ENCODE assay signal across 9 mouse cellular contexts in the genomic region with DNA sequence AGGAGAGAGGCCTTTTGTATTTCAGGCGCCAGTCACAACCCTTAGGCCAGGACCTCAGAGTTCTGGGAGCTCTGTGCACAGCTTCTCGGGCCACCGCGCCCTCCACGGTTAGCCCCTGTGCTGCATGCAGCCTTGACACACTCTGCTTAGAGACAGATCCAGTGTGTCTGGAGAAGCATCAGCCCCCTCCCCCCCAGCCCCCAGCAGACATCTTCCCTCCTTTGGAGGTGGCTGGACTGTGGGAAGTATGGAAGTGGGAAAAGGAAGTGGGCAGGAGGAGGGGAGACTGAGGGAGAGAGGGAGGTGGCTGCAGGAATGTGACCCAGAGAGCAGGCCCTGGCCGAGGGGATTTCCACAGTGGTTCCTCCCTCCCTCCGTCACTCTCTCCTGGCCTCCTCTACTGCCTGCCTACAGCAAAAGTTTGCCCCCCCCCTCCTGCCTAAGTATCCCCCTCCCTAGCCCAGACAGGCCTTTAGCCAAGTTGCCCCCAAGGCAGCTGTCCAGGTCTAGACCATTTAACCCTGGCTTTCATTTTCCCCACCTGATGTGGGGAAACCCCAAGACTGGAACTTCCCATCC. TPM values are rescaled to one million over a fixed set of nuclear protein-coding genes. Genes with fewer than 3 reads are reported as not detected.
DNase-seq lines count a peak whose midpoint lies in the region; ATAC-seq and TF ChIP-seq lines count a peak whose summit lies in the region.
"Had no signal": no experiment of that assay in that cellular context is flagged by ENCODE, and none has a peak within 500 bp of the region (broad histone marks: within the 10 kb centered on the region; RNA-seq: fewer than 3 reads in every experiment).

No protein-coding gene starts in this region.

- no peaks in the 10 kb centered on the region for H3K9me3 ChIP-seq in kidney, postnatal 0 days (replicated peaks; ENCODE audit: low read length)
- no peaks in the 10 kb centered on the region for H3K9me3 ChIP-seq in kidney, embryonic 14.5 days (ENCODE audit: control insufficient read depth, low read length)
- no peaks in the 10 kb centered on the region for H3K9me3 ChIP-seq in heart, postnatal 0 days (replicated peaks; ENCODE audit: control insufficient read depth, low read length)

- 0 out of 2 replicates have a peak, but pooled peaks cover 3% of the 10 kb centered on the region for H3K36me3 ChIP-seq in kidney, postnatal 0 days (ENCODE audit: insufficient read depth, low read length)
- H3K36me3 ChIP-seq in kidney, embryonic 14.5 days (ENCODE audit: control insufficient read depth, insufficient read depth, low read length), result no peaks in the 10 kb centered on the region
- H3K36me3 ChIP-seq in heart, postnatal 0 days (replicated peaks; ENCODE audit: control insufficient read depth, insufficient read depth, low read length), result no peaks in the 10 kb centered on the region
- no peaks in the 10 kb centered on the region for H3K36me3 ChIP-seq in small intestine, adult 2 months (ENCODE audit: control insufficient read depth, insufficient read depth, low read length)

- H3K9ac ChIP-seq in kidney, postnatal 0 days (ENCODE audit: low read depth, low read length), result no peak overlapping the region
- no peak overlapping the region for H3K9ac ChIP-seq in kidney, embryonic 14.5 days (ENCODE audit: low read depth, low read length)
- no peak overlapping the region for H3K9ac ChIP-seq in heart, postnatal 0 days (replicated peaks; ENCODE audit: low read depth, low read length)

- TF ChIP-seq POLR2A in bone marrow, adult 2 months (IDR thresholded peaks at IDR 0.05; ENCODE audit: borderline replicate concordance, control insufficient read depth, low read depth, low read length), result no peak
- no peak for TF ChIP-seq POLR2A in small intestine, adult 2 months (IDR thresholded peaks at IDR 0.05; ENCODE audit: low read depth, low read length)

- WGBS in kidney, postnatal 0 days, result 58% methylated on average over 6 of the region's 7 CpGs
- WGBS in kidney, embryonic 14.5 days, result 69% methylated on average over 6 of the region's 7 CpGs
- 5% methylated on average over 7 of the region's 7 CpGs for WGBS in bone marrow, adult 2 months
- 58% methylated on average over 7 of the region's 7 CpGs for WGBS in heart, postnatal 0 days
- WGBS in small intestine, adult 2 months, result 86% methylated on average over 7 of the region's 7 CpGs

- TF ChIP-seq CTCF in kidney, postnatal 0 days (IDR thresholded peaks at IDR 0.05; ENCODE audit: low read depth), result no peak
- no peak for TF ChIP-seq CTCF in bone marrow, adult 2 months (IDR thresholded peaks at IDR 0.05; ENCODE audit: control insufficient read depth, insufficient read depth, low read length)
- no peak for TF ChIP-seq CTCF in heart, postnatal 0 days (IDR thresholded peaks at IDR 0.05; ENCODE audit: low read depth)
- no peak for TF ChIP-seq CTCF in small intestine, adult 2 months (IDR thresholded peaks at IDR 0.05; ENCODE audit: extremely low read depth, insufficient read length, insufficient replicate concordance, low read depth, low read length)

- no peak for ATAC-seq in kidney, postnatal 0 days (replicated peaks; ENCODE audit: low FRiP score, low read depth)
- ATAC-seq in kidney, embryonic 14.5 days (ENCODE audit: low FRiP score, low TSS enrichment), result no peak
- ATAC-seq in heart, postnatal 0 days (ENCODE audit: insufficient read depth, low read depth), result no peak

- H3K4me2 ChIP-seq in kidney, postnatal 0 days (ENCODE audit: low read length), result 0 out of 2 replicates have a peak overlapping the region, but pooled peaks have one; percentile 92
- H3K4me2 ChIP-seq in kidney, embryonic 14.5 days (replicated peaks; ENCODE audit: low read depth, low read length), result no peak overlapping the region
- peak overlapping the region; percentile 93 for H3K4me2 ChIP-seq in heart, postnatal 0 days (ENCODE audit: low read depth, low read length)

- TF ChIP-seq EP300 in heart, postnatal 0 days (IDR thresholded peaks at IDR 0.05; ENCODE audit: low read depth), result no peak

- peaks cover 4% of the 10 kb centered on the region; the same call in 1 of the 2 replicates for H3K4me1 ChIP-seq in kidney, postnatal 0 days (replicated peaks; ENCODE audit: insufficient read depth, low read length)
- H3K4me1 ChIP-seq in kidney, embryonic 14.5 days (ENCODE audit: control insufficient read depth, insufficient read depth, low read length), result peaks cover 8% of the 10 kb centered on the region; the same call in 1 of the 2 replicates
- H3K4me1 ChIP-seq in bone marrow, adult 2 months (ENCODE audit: control insufficient read depth, insufficient read depth, low read length), result no peaks in the 10 kb centered on the region; the same call in 1 of the 2 replicates
- peaks cover 5% of the 10 kb centered on the region; the same call in 1 of the 2 replicates for H3K4me1 ChIP-seq in heart, postnatal 0 days (ENCODE audit: control insufficient read depth, insufficient read depth)
- H3K4me1 ChIP-seq in small intestine, adult 2 months (ENCODE audit: control insufficient read depth, insufficient read depth, insufficient read length, low read length), result peaks cover 7% of the 10 kb centered on the region

- no peak overlapping the region for H3K27ac ChIP-seq in kidney, postnatal 0 days
- no peak overlapping the region for H3K27ac ChIP-seq in kidney, embryonic 14.5 days (ENCODE audit: low read depth, low read length)
- peak overlapping the region; percentile 66 for H3K27ac ChIP-seq in bone marrow, adult 2 months (ENCODE audit: control insufficient read depth, insufficient read depth, low read depth, low read length, poor library complexity)
- no peak overlapping the region for H3K27ac ChIP-seq in heart, postnatal 0 days (ENCODE audit: low read depth)
- peak overlapping the region; percentile 61 for H3K27ac ChIP-seq in small intestine, adult 2 months (ENCODE audit: insufficient read depth, low read depth, low read length)

- no peak for DNase-seq in kidney, postnatal 0 days (ENCODE audit: low spot score)
- no peak for DNase-seq in heart, postnatal 0 days (ENCODE audit: low spot score)
- no peak for DNase-seq in layer of hippocampus, postnatal 36 days
- DNase-seq in layer of hippocampus, adult 11-12 months (ENCODE audit: low spot score), result no peak
- DNase-seq: adrenal gland, postnatal 25 days; lung, postnatal 36 days had no signal

- no peak overlapping the region for H3K4me3 ChIP-seq in kidney, postnatal 0 days (replicated peaks; ENCODE audit: low read depth, low read length)
- no peak overlapping the region for H3K4me3 ChIP-seq in kidney, embryonic 14.5 days (ENCODE audit: low read length)
- peak overlapping the region; percentile 75 for H3K4me3 ChIP-seq in bone marrow, adult 2 months (replicated peaks; ENCODE audit: control insufficient read depth, low read depth, low read length)
- peak overlapping the region; percentile 71; the same call in 1 of the 2 replicates for H3K4me3 ChIP-seq in heart, postnatal 0 days (ENCODE audit: low read depth, low read length)
- peak overlapping the region; percentile 61 for H3K4me3 ChIP-seq in small intestine, adult 2 months (ENCODE audit: low read depth, low read length)

- H3K27me3 ChIP-seq in kidney, postnatal 0 days (ENCODE audit: insufficient read depth, low read length), result no peaks in the 10 kb centered on the region
- peaks cover 7% of the 10 kb centered on the region; the same call in 1 of the 2 replicates for H3K27me3 ChIP-seq in kidney, embryonic 14.5 days (ENCODE audit: control insufficient read depth, insufficient read depth, low read length)
- peaks cover 11% of the 10 kb centered on the region for H3K27me3 ChIP-seq in heart, postnatal 0 days (ENCODE audit: control insufficient read depth, insufficient read depth, low read length)
- no peaks in the 10 kb centered on the region; the same call in 1 of the 2 replicates for H3K27me3 ChIP-seq in small intestine, adult 2 months (ENCODE audit: control insufficient read depth, insufficient read depth, low read length)

RNA-seq across cellular contexts. Expression of gene Nfkbie, which starts 1.8 kb away (rescaled TPM):
- 4.8 and 5.1 TPM in 2 replicates for polyA plus RNA-seq in kidney, postnatal 0 days (2015; fragmentation: Nextera tagmentation; extraction: Ambion mirVana)
- 3.5 and 4.8 TPM in 2 replicates for polyA plus RNA-seq in kidney, embryonic 14.5 days (2014; fragmentation: Nextera tagmentation; extraction: Ambion mirVana)
- 6.9 and 14.8 TPM in 2 replicates for polyA plus RNA-seq in bone marrow, adult 2 months (2011; ENCODE audit: insufficient read depth, insufficient read length, low replicate concordance, missing spikeins)
- total RNA-seq in heart, postnatal 0 days (2014; rRNA removed; ENCODE audit: low replicate concordance), result 1.2 and 3.0 TPM in 2 replicates
- polyA plus RNA-seq in heart, postnatal 0 days (2015; fragmentation: Nextera tagmentation; extraction: Ambion mirVana), result 1.7 and 1.9 TPM in 2 replicates
- polyA plus RNA-seq in small intestine, adult 2 months (2012; rRNA removed), result 4.6 and 6.2 TPM in 2 replicates
- total RNA-seq in layer of hippocampus, postnatal 36 days (2021), result 1 to 10 TPM; 2.6 to 3.4 TPM

RNA-seq across cellular contexts. Expression of gene Slc35b2, which starts 6.3 kb away (rescaled TPM):
- 131 and 138 TPM in 2 replicates for polyA plus RNA-seq in kidney, postnatal 0 days (2015; fragmentation: Nextera tagmentation; extraction: Ambion mirVana)
- polyA plus RNA-seq in kidney, embryonic 14.5 days (2014; fragmentation: Nextera tagmentation; extraction: Ambion mirVana), result 122 and 140 TPM in 2 replicates
- 14.7 and 22.7 TPM in 2 replicates for polyA plus RNA-seq in bone marrow, adult 2 months (2011; ENCODE audit: insufficient read depth, insufficient read length, low replicate concordance, missing spikeins)
- total RNA-seq in heart, postnatal 0 days (2014; rRNA removed; ENCODE audit: low replicate concordance), result 87.8 and 137 TPM in 2 replicates
- polyA plus RNA-seq in heart, postnatal 0 days (2015; fragmentation: Nextera tagmentation; extraction: Ambion mirVana), result 64.8 and 68.3 TPM in 2 replicates
- 98.2 and 105 TPM in 2 replicates for polyA plus RNA-seq in small intestine, adult 2 months (2012; rRNA removed)
- 10 to 100 TPM; 28.2 to 29.4 TPM for total RNA-seq in layer of hippocampus, postnatal 36 days (2021)

RNA-seq across cellular contexts. Expression of gene Tmem151b, which starts 7.9 kb away (rescaled TPM):
- polyA plus RNA-seq in kidney, postnatal 0 days (2015; fragmentation: Nextera tagmentation; extraction: Ambion mirVana), result 1.5 and 1.8 TPM in 2 replicates
- 1.7 and 2.0 TPM in 2 replicates for polyA plus RNA-seq in kidney, embryonic 14.5 days (2014; fragmentation: Nextera tagmentation; extraction: Ambion mirVana)
- polyA plus RNA-seq in bone marrow, adult 2 months (2011; ENCODE audit: insufficient read depth, insufficient read length, low replicate concordance, missing spikeins), result 1.5 and 4.3 TPM in 2 replicates
- 0.73 and 0.95 TPM in 2 replicates for total RNA-seq in heart, postnatal 0 days (2014; rRNA removed; ENCODE audit: low replicate concordance)
- polyA plus RNA-seq in heart, postnatal 0 days (2015; fragmentation: Nextera tagmentation; extraction: Ambion mirVana), result 0.04 and 0.16 TPM in 2 replicates
- polyA plus RNA-seq in small intestine, adult 2 months (2012; rRNA removed), result 0.53 and 0.94 TPM in 2 replicates
- 100 to 1,000 TPM; 106 to 112 TPM for total RNA-seq in layer of hippocampus, postnatal 36 days (2021)

RNA-seq across cellular contexts. Expression of gene Hsp90ab1, which starts 15.7 kb away (rescaled TPM):
- 1,330 and 1,432 TPM in 2 replicates for polyA plus RNA-seq in kidney, postnatal 0 days (2015; fragmentation: Nextera tagmentation; extraction: Ambion mirVana)
- 1,653 and 1,961 TPM in 2 replicates for polyA plus RNA-seq in kidney, embryonic 14.5 days (2014; fragmentation: Nextera tagmentation; extraction: Ambion mirVana)
- polyA plus RNA-seq in bone marrow, adult 2 months (2011; ENCODE audit: insufficient read depth, insufficient read length, low replicate concordance, missing spikeins), result 576 and 1,077 TPM in 2 replicates
- 716 and 846 TPM in 2 replicates for total RNA-seq in heart, postnatal 0 days (2014; rRNA removed; ENCODE audit: low replicate concordance)
- 756 and 767 TPM in 2 replicates for polyA plus RNA-seq in heart, postnatal 0 days (2015; fragmentation: Nextera tagmentation; extraction: Ambion mirVana)
- polyA plus RNA-seq in small intestine, adult 2 months (2012; rRNA removed), result 93.8 and 157 TPM in 2 replicates
- total RNA-seq in layer of hippocampus, postnatal 36 days (2021), result 1,000 to 10,000 TPM; 1,811 to 1,865 TPM

RNA-seq across cellular contexts. Expression of gene Tcte1, which starts 34.1 kb away (rescaled TPM):
- polyA plus RNA-seq in kidney, postnatal 0 days (2015; fragmentation: Nextera tagmentation; extraction: Ambion mirVana), result 0.07 and 0.15 TPM in 2 replicates
- polyA plus RNA-seq in kidney, embryonic 14.5 days (2014; fragmentation: Nextera tagmentation; extraction: Ambion mirVana), result 0.61 and 0.70 TPM in 2 replicates
- polyA plus RNA-seq in bone marrow, adult 2 months (2011; ENCODE audit: insufficient read depth, insufficient read length, low replicate concordance, missing spikeins), result 0.41 TPM in 1 of 2 replicates, not detected in the other
- not detected in 2 replicates for total RNA-seq in heart, postnatal 0 days (2014; rRNA removed; ENCODE audit: low replicate concordance)
- polyA plus RNA-seq in heart, postnatal 0 days (2015; fragmentation: Nextera tagmentation; extraction: Ambion mirVana), result 0.11 TPM in 1 of 2 replicates, not detected in the other
- 0.04 TPM in 2 replicates for polyA plus RNA-seq in small intestine, adult 2 months (2012; rRNA removed)
- total RNA-seq in layer of hippocampus, postnatal 36 days (2021), result under 1 TPM; 0.43 to 0.65 TPM
- total RNA-seq: adrenal gland, postnatal 25 days had no signal

Comparison
In these comparisons a context has a peak if more than half of its experiments do, and no peak if none do; other contexts are left out.
1. H3K27ac ChIP-seq: peak in bone marrow, adult 2 months (single experiment) and small intestine, adult 2 months (single experiment); none in kidney, postnatal 0 days (single experiment), kidney, embryonic 14.5 days (single experiment) and heart, postnatal 0 days (single experiment).
2. H3K4me3 ChIP-seq: peak in bone marrow, adult 2 months (single experiment), heart, postnatal 0 days (single experiment) and small intestine, adult 2 months (single experiment); none in kidney, postnatal 0 days (single experiment) and kidney, embryonic 14.5 days (single experiment).